Mouse (Mus musculus) CH12.LX (cell line): ENCODE results near the gene Hdac6.

Experiments
- BHLHE40 ChIP-seq: IDR thresholded peaks from 2 replicates; pipeline ENCODE4 v1.6.1; 2011; ENCODE audit warnings: mild to moderate bottlenecking, low read depth, low read length, improper control_type of control experiment
- CTCF ChIP-seq, 2 experiments: IDR thresholded peaks in 1 of 2; conservative IDR thresholded peaks in 1 of 2; 2 replicates each; pipeline ENCODE4 v1.5.1; 2011 to 2012; ENCODE audit warnings: low read depth in 2 of 2, low read length in 2 of 2, improper control_type of control experiment in 1 of 2, inconsistent platforms in 1 of 2, mild to moderate bottlenecking in 1 of 2, moderate library complexity in 1 of 2
- ELF1 ChIP-seq: IDR thresholded peaks from 2 replicates; pipeline ENCODE4 v1.6.1; 2014; ENCODE audit warnings: low read depth, mild to moderate bottlenecking, inconsistent platforms, low read length, improper control_type of control experiment
- EP300 ChIP-seq: IDR thresholded peaks from 2 replicates; pipeline ENCODE4 v1.6.1; 2011; ENCODE audit warnings: low read length, improper control_type of control experiment
- IRF4 ChIP-seq: IDR thresholded peaks from 2 replicates; pipeline ENCODE4 v1.6.1; 2014; ENCODE audit warnings: low read depth, mild to moderate bottlenecking, inconsistent platforms, low read length, improper control_type of control experiment
- KAT2A ChIP-seq: IDR thresholded peaks from 2 replicates; pipeline ENCODE4 v1.6.1; 2012; ENCODE audit warnings: low read length, improper control_type of control experiment, inconsistent platforms; ENCODE audit not compliant: insufficient replicate concordance
- NRF1 ChIP-seq: IDR thresholded peaks from 2 replicates; pipeline ENCODE4 v1.6.1; 2014; ENCODE audit warnings: low read depth, mild to moderate bottlenecking, inconsistent platforms, low read length, improper control_type of control experiment, moderate library complexity
- POLR2A ChIP-seq: IDR thresholded peaks from 2 replicates; pipeline ENCODE4 v1.6.1; 2011; ENCODE audit warnings: low read depth, mild to moderate bottlenecking, improper control_type of control experiment, low read length
- TCF12 ChIP-seq: IDR thresholded peaks from 2 replicates; pipeline ENCODE4 v1.6.1; 2014; ENCODE audit warnings: low read depth, mild to moderate bottlenecking, inconsistent platforms, low read length, improper control_type of control experiment
- ZMIZ1 ChIP-seq: IDR thresholded peaks from 2 replicates; pipeline ENCODE4 v1.6.1; 2012; ENCODE audit warnings: low read depth, mild to moderate bottlenecking, inconsistent platforms, low read length, improper control_type of control experiment

DNA sequence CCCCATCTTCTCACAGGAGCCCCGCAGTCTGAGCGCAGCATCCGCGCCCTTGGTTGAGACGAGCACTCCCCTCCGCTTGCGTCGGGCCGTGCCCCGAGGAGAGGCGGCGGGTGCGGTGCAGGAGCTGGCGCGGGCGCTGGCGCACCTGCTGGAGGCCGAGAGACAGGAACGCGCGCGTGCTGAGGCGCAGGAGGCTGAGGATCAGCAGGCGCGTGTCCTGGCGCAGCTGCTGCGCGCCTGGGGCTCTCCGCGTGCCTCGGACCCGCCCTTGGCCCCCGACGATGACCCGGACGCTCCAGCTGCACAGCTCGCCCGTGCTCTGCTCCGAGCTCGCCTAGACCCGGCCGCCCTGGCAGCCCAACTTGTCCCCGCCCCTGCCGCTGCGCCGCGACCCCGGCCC, 25.7 kb downstream of the Hdac6 start:
- TF ChIP-seq KAT2A (no peak), ELF1 (no peak), CTCF (conservative IDR thresholded peaks at IDR 0.05 in 1 of 2, IDR thresholded peaks at IDR 0.05 in 1 of 2; ENCODE audit: low read depth in 2 of 2, low read length in 2 of 2) (no peak), IRF4 (no peak), EP300 (no peak), NRF1 (no peak), TCF12 (no peak), BHLHE40 (no peak), ZMIZ1 (no peak), POLR2A (no peak)
